ENCODE assay signal across 20 mouse cellular contexts in genomic region chr12:13939494-13939893, GRCm38 (mm10).
A peak's percentile ranks its signal among the peaks of the same experiment; 100 is the strongest.
DNase-seq lines count a peak whose midpoint lies in the region; ATAC-seq lines count a peak whose summit lies in the region.
"Had no signal": no experiment of that assay in that cellular context is flagged by ENCODE, and none has a peak within 500 bp of the region (broad histone marks: within the 10 kb centered on the region; RNA-seq: fewer than 3 reads in every experiment).

No protein-coding gene starts in this region.

- ATAC-seq in granulocyte monocyte progenitor cell, adult 5-6 weeks (replicated peaks; ENCODE audit: poor library complexity, severe bottlenecking), result no peak
- ATAC-seq: activated CD4-positive, CD25-positive, alpha-beta regulatory T cell, adult 4 months; inflammation-experienced regulatory T-cells, adult 6 months; midbrain, embryonic 16.5 days had no signal

- peak; percentile 1 to 6 for DNase-seq in layer of hippocampus, adult 18-20 months (ENCODE audit: low spot score in 2 of 2)
- no peak for DNase-seq in layer of hippocampus, postnatal 10 days (ENCODE audit: low spot score in 2 of 2)
- peak; percentile 81 to 82 for DNase-seq in frontal cortex, adult 2 months (ENCODE audit: extremely low spot score in 1 of 2, low spot score in 1 of 2)
- DNase-seq in left cerebral cortex, adult 8-10 months (ENCODE audit: low spot score in 2 of 2), result peak; percentile 10 to 87
- peak; percentile 5 for DNase-seq in right cerebral cortex, postnatal 14 days
- no peak for DNase-seq in adrenal gland, postnatal 4 days (ENCODE audit: low spot score in 2 of 2)
- no peak for DNase-seq in c-Kit-positive CD71-positive TER-119-positive erythroid progenitor cells, embryonic 14.5 days (ENCODE audit: low spot score)
- DNase-seq: adrenal gland, adult 8-10 months; cerebellum, adult 9-10 months; gastrocnemius, postnatal 25 days; heart, postnatal 36 days; kidney, adult 2 months; kidney, postnatal 10 days; liver; lung, postnatal 4 days; thymus, postnatal 14 days had no signal

Comparison
In these comparisons a context has a peak if more than half of its experiments do, and no peak if none do; other contexts are left out.
1. DNase-seq: peak in layer of hippocampus, adult 18-20 months (2 of 2), frontal cortex, adult 2 months (2 of 2), left cerebral cortex, adult 8-10 months (2 of 2) and right cerebral cortex, postnatal 14 days (single experiment); none in layer of hippocampus, postnatal 10 days (0 of 2), adrenal gland, postnatal 4 days (0 of 2) and c-Kit-positive CD71-positive TER-119-positive erythroid progenitor cells, embryonic 14.5 days (single experiment).